Mouse (Mus musculus): ENCODE data around the gene Cacnb1.

The Cacnb1 gene

GRCm38 (mm10) chr11:98040975-98041374 is 18.1 kb upstream of the Cacnb1 start:
- no peak for DNase-seq (ENCODE audit: low spot score in 2 of 2)

GRCm38 (mm10) chr11:98037871-98038270 is 15.0 kb upstream of the Cacnb1 start:
- DNase-seq (ENCODE audit: low spot score in 2 of 2) = no peak

GRCm38 (mm10) chr11:98035977-98036377 is 13.1 kb upstream of the Cacnb1 start:
- no peak for DNase-seq (ENCODE audit: low spot score in 2 of 2)

GRCm38 (mm10) chr11:98034840-98035239 is 12.0 kb upstream of the Cacnb1 start:
- no peak for DNase-seq (ENCODE audit: low spot score in 2 of 2)

- DNase-seq (ENCODE audit: low spot score in 2 of 2) = no peak
Observed at GRCm38 (mm10) chr11:98034061-98034460, 11.2 kb upstream of the Cacnb1 start.

GRCm38 (mm10) chr11:98031443-98031770 is 8.6 kb upstream of the Cacnb1 start:
- peak; percentile 74 to 89 for DNase-seq (ENCODE audit: low spot score in 2 of 2)

- no peak for DNase-seq (ENCODE audit: low spot score in 2 of 2)
Observed at GRCm38 (mm10) chr11:98030701-98031442, 8.0 kb upstream of the Cacnb1 start.

- no peak for DNase-seq (ENCODE audit: low spot score in 2 of 2)
Observed at GRCm38 (mm10) chr11:98027785-98028184, 5.0 kb upstream of the Cacnb1 start.

- no peak for DNase-seq (ENCODE audit: low spot score in 2 of 2)
Observed at GRCm38 (mm10) chr11:98027297-98027688, 4.5 kb upstream of the Cacnb1 start.

- DNase-seq (ENCODE audit: low spot score in 2 of 2) = peak; percentile 90 to 98
Observed at GRCm38 (mm10) chr11:98026570-98027296, 3.9 kb upstream of the Cacnb1 start, which contains the start of gene Rpl19. Gene Rpl19, plus strand, starts transcription at chr11:98026710.

GRCm38 (mm10) chr11:98026248-98026569 is 3.4 kb upstream of the Cacnb1 start:
- DNase-seq (ENCODE audit: low spot score in 2 of 2) = no peak

GRCm38 (mm10) chr11:98024516-98024915 is 1.7 kb upstream of the Cacnb1 start:
- no peak for DNase-seq (ENCODE audit: low spot score in 2 of 2)

- DNase-seq (ENCODE audit: low spot score in 2 of 2) = no peak
Observed at GRCm38 (mm10) chr11:98022253-98022554, 630 bp downstream of the Cacnb1 start.

GRCm38 (mm10) chr11:98021565-98022252 is 1.1 kb downstream of the Cacnb1 start:
- no peak for DNase-seq (ENCODE audit: low spot score in 2 of 2)

- no peak for DNase-seq (ENCODE audit: low spot score in 2 of 2)
Observed at GRCm38 (mm10) chr11:98021118-98021517, 1.7 kb downstream of the Cacnb1 start.

GRCm38 (mm10) chr11:98020710-98021109 is 2.1 kb downstream of the Cacnb1 start:
- DNase-seq (ENCODE audit: low spot score in 2 of 2) = no peak

GRCm38 (mm10) chr11:98019883-98020610 is 2.8 kb downstream of the Cacnb1 start:
- DNase-seq (ENCODE audit: low spot score in 2 of 2) = no peak

GRCm38 (mm10) chr11:98018858-98019641 is 3.8 kb downstream of the Cacnb1 start:
- DNase-seq (ENCODE audit: low spot score in 2 of 2) = peak; percentile 41 to 73

GRCm38 (mm10) chr11:98018222-98018621 is 4.6 kb downstream of the Cacnb1 start:
- no peak for DNase-seq (ENCODE audit: low spot score in 2 of 2)

- no peak for DNase-seq (ENCODE audit: low spot score in 2 of 2)
Observed at GRCm38 (mm10) chr11:98016824-98017223, 6.0 kb downstream of the Cacnb1 start.

GRCm38 (mm10) chr11:98016177-98016576 is 6.7 kb downstream of the Cacnb1 start:
- no peak for DNase-seq (ENCODE audit: low spot score in 2 of 2)

GRCm38 (mm10) chr11:98012831-98013230 is 10.0 kb downstream of the Cacnb1 start:
- DNase-seq (ENCODE audit: low spot score in 2 of 2) = no peak
